10 mouse cellular contexts compared by ENCODE assay signal in genomic region chr7:83886366-83887129, GRCm38 (mm10). TPM values are rescaled to one million over a fixed set of nuclear protein-coding genes. Genes with fewer than 3 reads are reported as not detected.
DNase-seq lines count a peak whose midpoint lies in the region; TF ChIP-seq lines count a peak whose summit lies in the region.
"Had no signal": no experiment of that assay in that cellular context is flagged by ENCODE, and none has a peak within 500 bp of the region (broad histone marks: within the 10 kb centered on the region; RNA-seq: fewer than 3 reads in every experiment).

No protein-coding gene starts in this region.

- no peak overlapping the region for H3K4me3 ChIP-seq in lung, adult 2 months (replicated peaks; ENCODE audit: extremely low read depth, low read depth, low read length)
- H3K4me3 ChIP-seq: embryonic facial prominence, embryonic 13.5 days; midbrain, embryonic 12.5 days had no signal

- TF ChIP-seq POLR2A in lung, adult 2 months (IDR thresholded peaks at IDR 0.05; ENCODE audit: borderline replicate concordance, extremely low read depth, low read depth, low read length), result no peak

- peaks cover 14% of the 10 kb centered on the region for H3K4me1 ChIP-seq in lung, adult 2 months (ENCODE audit: control insufficient read depth, insufficient read depth, low read length)

- intact Hi-C loops in heart, postnatal 14 days (cut with DNase I), result loop anchor here (5.0 kb wide), 2 partner anchors 189 to 319 kb away; no protein-coding TSS in a partner anchor
- intact Hi-C loops in gastrocnemius, postnatal 14 days (cut with DNase I; ENCODE audit: low total_unique reads), result no loop called here

- TF ChIP-seq CTCF in lung, adult 2 months (IDR thresholded peaks at IDR 0.05; ENCODE audit: insufficient read depth, low read length), result peak; percentile 39; the same call in 1 of the 2 replicates

- WGBS in lung, adult 2 months, result 93% methylated on average over 6 of the region's 6 CpGs

- DNase-seq in cerebellum, postnatal 10 days, result peak; percentile 34 to 48
- no peak for DNase-seq in cerebellum, postnatal 4 days (ENCODE audit: low spot score in 2 of 2)
- DNase-seq in lung, adult 2 months, result no peak
- no peak for DNase-seq in lung, adult 18-20 months
- DNase-seq in heart, postnatal 14 days, result peak; percentile 14 to 39
- DNase-seq in mesoderm, embryonic 11.5 days (ENCODE audit: low read depth, low spot score), result peak; percentile 48
- no peak for DNase-seq in gastrocnemius, postnatal 14 days
- no peak for DNase-seq in urinary bladder, postnatal 10 days (ENCODE audit: low spot score)

RNA-seq across cellular contexts. Expression of gene Mesd, which starts 2.3 kb away (rescaled TPM):
- 9.2 and 15.0 TPM in 2 replicates for polyA plus RNA-seq in lung, adult 2 months (2012; rRNA removed)
- 10 to 100 TPM; 41.6 to 47.7 TPM for total RNA-seq in heart, postnatal 14 days (2021)
- 10 to 100 TPM; 31.5 to 38.8 TPM for total RNA-seq in gastrocnemius, postnatal 14 days (2021)

RNA-seq across cellular contexts. Expression of gene Tlnrd1, which starts 2.4 kb away (rescaled TPM):
- 49.2 and 68.8 TPM in 2 replicates for polyA plus RNA-seq in lung, adult 2 months (2012; rRNA removed)
- total RNA-seq in heart, postnatal 14 days (2021), result 10 to 100 TPM; 13.5 to 14.9 TPM
- total RNA-seq in gastrocnemius, postnatal 14 days (2021), result 1 to 10 TPM; 4.8 to 5.5 TPM

Comparison
In these comparisons a context has a peak if more than half of its experiments do, and no peak if none do; other contexts are left out.
1. DNase-seq: peak in cerebellum, postnatal 10 days (2 of 2), heart, postnatal 14 days (2 of 2) and mesoderm, embryonic 11.5 days (single experiment); none in cerebellum, postnatal 4 days (0 of 2), lung, adult 2 months (single experiment), lung, adult 18-20 months (0 of 2), gastrocnemius, postnatal 14 days (single experiment) and urinary bladder, postnatal 10 days (single experiment).